Mouse (Mus musculus) liver, embryonic 13.5 days (tissue): ENCODE measurements at regions not wholly inside any gene's neighbourhood (a gene's known extent, or its start where the extent isn't known, plus 50 kb on each side); places are given as distances from the start of the nearest gene placed in this dataset.
"Not testable (repeated sequence)": the region's sequence is repeated elsewhere in the genome, so short reads cannot be mapped to it uniquely, and the experiment has no call there.

ENCODE experiments used
- ATAC-seq: fragments of 200-750 bp; cut with Nextera tagmentation; 2 replicates; pipeline ENCODE4 v1.8.0; 2017; ENCODE audit warnings: low read depth, mild to moderate bottlenecking, moderate number of reproducible peaks, moderate library complexity
- DNase-seq: peaks from one replicate; pipeline ENCODE4 v3.0.0; 2022
- H3K27ac ChIP-seq: fragments of 300-500 bp; sonication (generic); 2 replicates; pipeline ENCODE4 v1.5.1; 2015; ENCODE audit warnings: moderate library complexity, mild to moderate bottlenecking, inconsistent platforms
- H3K27me3 ChIP-seq: fragments of 300-500 bp; sonication (generic); 2 replicates; pipeline ENCODE4 v1.6.1; 2015; ENCODE audit warnings: mild to moderate bottlenecking, inconsistent platforms
- H3K36me3 ChIP-seq: fragments of 300-500 bp; sonication (generic); 2 replicates; pipeline ENCODE4 v1.6.1; 2015; ENCODE audit warnings: mild to moderate bottlenecking, inconsistent platforms
- H3K4me1 ChIP-seq: fragments of 300-500 bp; sonication (generic); replicated peaks from 2 replicates; pipeline ENCODE4 v1.6.1; 2015; ENCODE audit warnings: inconsistent platforms
- H3K4me2 ChIP-seq: fragments of 300-500 bp; sonication (generic); 2 replicates; pipeline ENCODE4 v1.6.1; 2015; ENCODE audit warnings: inconsistent platforms, mild to moderate bottlenecking, moderate library complexity
- H3K4me3 ChIP-seq: fragments of 300-500 bp; sonication (generic); replicated peaks from 2 replicates; pipeline ENCODE4 v1.5.1; 2015; ENCODE audit warnings: mild to moderate bottlenecking, inconsistent platforms
- H3K9ac ChIP-seq: fragments of 300-500 bp; sonication (generic); 2 replicates; pipeline ENCODE4 v1.6.1; 2015; ENCODE audit warnings: mild to moderate bottlenecking, inconsistent platforms
- H3K9me3 ChIP-seq: fragments of 300-500 bp; sonication (generic); replicated peaks from 2 replicates; pipeline ENCODE4 v1.6.1; 2016; ENCODE audit warnings: inconsistent platforms
- WGBS: fragments of 180-500 bp; shearing (Covaris S2); methylation state at CpG from one replicate; pipeline ENCODE4 v1.1.7; 2015; ENCODE audit not compliant: insufficient replicate concordance; 5-methylcytosine and 5-hydroxymethylcytosine counted together

GRCm38 (mm10) chr3:149070201-149070600 is 79.8 kb upstream of the Adgrl2 start:
- 46% methylated on average over 7 of the region's 7 CpGs for WGBS
- ATAC-seq, result no peak
- H3K27ac ChIP-seq, result no peak overlapping the region

GRCm38 (mm10) chr3:149069436-149069835 is 79.1 kb upstream of the Adgrl2 start:
- Histone ChIP-seq H3K9ac (no peak overlapping the region), H3K36me3 (no peaks in the 10 kb centered on the region), H3K27me3 (no peaks in the 10 kb centered on the region), H3K9me3 (no peaks in the 10 kb centered on the region), H3K4me1 (no peaks in the 10 kb centered on the region), H3K4me2 (no peak overlapping the region), H3K4me3 (no peak overlapping the region), H3K27ac (no peak overlapping the region)
- ATAC-seq, result no peak
- DNase-seq, result no peak
- 78% methylated on average over 9 of the region's 9 CpGs for WGBS

More at GRCm38 (mm10) chr3:149070201-149070600, 79.8 kb upstream of the Adgrl2 start:
- Histone ChIP-seq H3K9me3 (no peaks in the 10 kb centered on the region), H3K4me2 (no peak overlapping the region), H3K27me3 (no peaks in the 10 kb centered on the region), H3K4me1 (no peaks in the 10 kb centered on the region), H3K4me3 (no peak overlapping the region), H3K9ac (no peak overlapping the region), H3K36me3 (no peaks in the 10 kb centered on the region)
- no peak for DNase-seq

- ATAC-seq, result no peak
- no peaks in the 10 kb centered on the region for H3K36me3 ChIP-seq
- H3K4me3 ChIP-seq, result no peak overlapping the region
Measured at GRCm38 (mm10) chr3:149068821-149069220, 78.5 kb upstream of the Adgrl2 start.

GRCm38 (mm10) chr3:149067758-149068157 is 77.4 kb upstream of the Adgrl2 start:
- Histone ChIP-seq H3K9me3 (no peaks in the 10 kb centered on the region), H3K4me1 (no peaks in the 10 kb centered on the region), H3K27me3 (no peaks in the 10 kb centered on the region), H3K27ac (no peak overlapping the region), H3K4me2 (no peak overlapping the region), H3K36me3 (no peaks in the 10 kb centered on the region), H3K9ac (no peak overlapping the region), H3K4me3 (no peak overlapping the region)
- DNase-seq (no peak), ATAC-seq (no peak)
- 67% methylated on average over 7 of the region's 7 CpGs for WGBS

More at GRCm38 (mm10) chr3:149068821-149069220, 78.5 kb upstream of the Adgrl2 start:
- WGBS, result 66% methylated on average over 7 of the region's 7 CpGs
- no peak overlapping the region for H3K9ac ChIP-seq
- H3K4me1 ChIP-seq, result no peaks in the 10 kb centered on the region
- no peak overlapping the region for H3K4me2 ChIP-seq
- H3K9me3 ChIP-seq, result no peaks in the 10 kb centered on the region
- no peaks in the 10 kb centered on the region for H3K27me3 ChIP-seq
- no peak overlapping the region for H3K27ac ChIP-seq
- no peak for DNase-seq

- Histone ChIP-seq H3K4me2 (no peak overlapping the region), H3K4me1 (no peaks in the 10 kb centered on the region), H3K27me3 (no peaks in the 10 kb centered on the region), H3K36me3 (no peaks in the 10 kb centered on the region), H3K27ac (no peak overlapping the region), H3K9me3 (no peaks in the 10 kb centered on the region), H3K9ac (no peak overlapping the region), H3K4me3 (no peak overlapping the region)
- ATAC-seq, result no peak
- DNase-seq, result no peak
- 58% methylated on average over 12 of the region's 12 CpGs for WGBS
Measured at GRCm38 (mm10) chr3:149055077-149055476, 64.7 kb upstream of the Adgrl2 start.

- DNase-seq, H3K36me3 ChIP-seq, H3K9ac ChIP-seq, H3K27ac ChIP-seq, H3K4me1 ChIP-seq, H3K9me3 ChIP-seq, H3K27me3 ChIP-seq, H3K4me3 ChIP-seq, H3K4me2 ChIP-seq: not testable (repeated sequence)
- peak; percentile 43 for ATAC-seq
- WGBS, result 83% methylated on average over 1 of the region's 1 CpGs
Measured at GRCm38 (mm10) chr3:149052295-149052902, 62.0 kb upstream of the Adgrl2 start.

GRCm38 (mm10) chr3:149045343-149045742 is 55.0 kb upstream of the Adgrl2 start:
- H3K4me2 ChIP-seq, result no peak overlapping the region
- no peak overlapping the region for H3K27ac ChIP-seq
- no peaks in the 10 kb centered on the region for H3K9me3 ChIP-seq
- WGBS, result 46% methylated on average over 5 of the region's 5 CpGs
- ATAC-seq (no peak), DNase-seq (no peak)
- no peaks in the 10 kb centered on the region for H3K27me3 ChIP-seq
- H3K9ac ChIP-seq, result no peak overlapping the region
- no peaks in the 10 kb centered on the region for H3K36me3 ChIP-seq
- no peak overlapping the region for H3K4me3 ChIP-seq
- H3K4me1 ChIP-seq, result no peaks in the 10 kb centered on the region

GRCm38 (mm10) chr3:149043901-149044300 is 53.5 kb upstream of the Adgrl2 start:
- Histone ChIP-seq H3K4me1 (no peaks in the 10 kb centered on the region), H3K4me3 (no peak overlapping the region), H3K27ac (no peak overlapping the region), H3K36me3 (no peaks in the 10 kb centered on the region), H3K27me3 (no peaks in the 10 kb centered on the region), H3K9ac (no peak overlapping the region), H3K4me2 (no peak overlapping the region), H3K9me3 (no peaks in the 10 kb centered on the region)
- 73% methylated on average over 4 of the region's 4 CpGs for WGBS
- ATAC-seq, result no peak
- DNase-seq, result no peak

GRCm38 (mm10) chr3:149042527-149042926 is 52.2 kb upstream of the Adgrl2 start:
- Histone ChIP-seq H3K27ac (no peak overlapping the region), H3K9ac (no peak overlapping the region), H3K4me3 (no peak overlapping the region), H3K9me3 (no peaks in the 10 kb centered on the region), H3K4me2 (no peak overlapping the region), H3K27me3 (no peaks in the 10 kb centered on the region), H3K36me3 (no peaks in the 10 kb centered on the region), H3K4me1 (no peaks in the 10 kb centered on the region)
- ATAC-seq (no peak), DNase-seq (no peak)
- 60% methylated on average over 9 of the region's 9 CpGs for whole genome bisulfite sequencing

- no peak overlapping the region for H3K27ac ChIP-seq
- H3K36me3 ChIP-seq, result no peaks in the 10 kb centered on the region
- no peak overlapping the region for H3K9ac ChIP-seq
- ATAC-seq (no peak), DNase-seq (no peak)
- no peaks in the 10 kb centered on the region for H3K9me3 ChIP-seq
- H3K27me3 ChIP-seq, result no peaks in the 10 kb centered on the region
- 34% methylated on average over 3 of the region's 3 CpGs for WGBS
- no peak overlapping the region for H3K4me3 ChIP-seq
- no peaks in the 10 kb centered on the region for H3K4me1 ChIP-seq
- H3K4me2 ChIP-seq, result no peak overlapping the region
Measured at GRCm38 (mm10) chr3:149041188-149041587, 50.8 kb upstream of the Adgrl2 start.
